Mouse (Mus musculus): Measurements from ENCODE around the gene Srrm3. TPM values are rescaled to one million over a fixed set of nuclear protein-coding genes. Genes with fewer than 3 reads are reported as not detected.

The Srrm3 gene
- polyA plus RNA-seq, 1 experiment from 2014 or later, result not detected

DNA sequence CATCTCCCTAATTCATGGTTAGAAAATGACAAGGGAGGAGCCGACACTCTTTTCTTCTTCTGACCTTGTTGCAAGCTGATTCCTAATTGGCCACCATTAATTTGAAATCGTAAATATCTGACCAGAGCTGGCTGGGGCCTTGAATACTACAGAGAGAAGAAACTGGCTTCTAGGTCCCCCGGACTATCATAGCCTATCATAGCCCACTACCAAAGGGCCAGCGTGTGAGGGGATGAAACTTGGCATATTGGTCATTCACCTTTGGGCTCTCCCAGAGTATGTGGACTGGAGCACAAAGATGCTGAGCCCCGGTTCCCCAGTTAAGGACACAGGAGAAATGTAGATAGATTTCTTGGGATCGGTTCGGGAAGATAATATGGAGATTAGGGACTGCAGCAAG is 96.4 kb downstream of the Srrm3 start:
- Histone ChIP-seq H3K36me3 (ENCODE audit: control insufficient read depth, insufficient read depth) (no peaks in the 10 kb centered on the region; the same call in 1 of the 2 replicates), H3K4me2 (ENCODE audit: low read depth, low read length) (peak overlapping the region; percentile 64), H3K4me3 (ENCODE audit: low read depth, low read length) (no peak overlapping the region; the same call in 1 of the 2 replicates), H3K27me3 (ENCODE audit: control insufficient read depth, insufficient read depth, low read depth, low read length) (no peaks in the 10 kb centered on the region), H3K9me3 (replicated peaks; ENCODE audit: control insufficient read depth, low read length) (no peaks in the 10 kb centered on the region), H3K9ac (ENCODE audit: low read depth, low read length) (no peak overlapping the region), H3K27ac (ENCODE audit: low read length) (no peak overlapping the region), H3K4me1 (ENCODE audit: control insufficient read depth, low read depth, low read length) (peaks cover 32% of the 10 kb centered on the region)
- WGBS (ENCODE audit: insufficient replicate concordance), result 36% methylated on average over 7 of the region's 7 CpGs
- ATAC-seq (ENCODE audit: low read depth), result no peak

DNA sequence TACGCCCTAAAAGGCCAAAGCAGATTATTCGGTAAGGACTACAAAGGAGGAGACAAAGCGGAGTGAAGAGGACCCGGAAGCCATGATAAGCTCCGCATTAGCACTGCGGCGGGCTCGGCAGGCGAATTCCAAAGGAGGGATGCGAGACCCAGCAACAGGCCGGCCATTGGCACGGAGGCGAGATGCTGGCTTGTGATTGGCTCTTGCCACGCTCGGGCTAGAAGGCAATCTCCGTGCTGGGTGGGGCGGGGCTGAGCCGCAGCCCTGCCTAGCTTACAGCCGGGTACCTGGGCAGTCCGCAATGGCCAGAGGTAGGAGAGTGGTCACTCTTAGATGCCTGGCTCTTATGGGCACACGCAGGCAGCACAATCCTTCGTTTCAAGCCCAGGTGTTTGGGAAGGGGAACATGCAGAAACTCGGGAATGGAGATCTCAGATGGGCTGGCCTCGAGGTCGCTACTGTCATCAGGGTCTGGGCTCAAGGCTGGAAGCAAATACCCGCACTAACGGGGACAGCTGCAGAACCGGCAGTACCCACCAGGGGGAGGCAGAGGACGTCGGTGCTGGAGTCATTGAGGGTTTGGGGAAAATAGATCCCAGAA is 97.0 kb downstream of the Srrm3 start:
- Histone ChIP-seq H3K27me3 (ENCODE audit: control insufficient read depth, insufficient read depth, low read depth, low read length) (no peaks in the 10 kb centered on the region), H3K4me2 (ENCODE audit: low read depth, low read length) (peak overlapping the region; percentile 64), H3K4me3 (ENCODE audit: low read depth, low read length) (peak overlapping the region; percentile 45), H3K27ac (ENCODE audit: low read length) (no peak overlapping the region), H3K36me3 (ENCODE audit: control insufficient read depth, insufficient read depth) (no peaks in the 10 kb centered on the region; the same call in 1 of the 2 replicates), H3K9me3 (replicated peaks; ENCODE audit: control insufficient read depth, low read length) (no peaks in the 10 kb centered on the region), H3K4me1 (ENCODE audit: control insufficient read depth, low read depth, low read length) (peaks cover 33% of the 10 kb centered on the region), H3K9ac (ENCODE audit: low read depth, low read length) (peak overlapping the region; percentile 7; the same call in 1 of the 2 replicates)
- WGBS (ENCODE audit: insufficient replicate concordance), result 8% methylated on average over 30 of the region's 30 CpGs
- peak; percentile 78 for ATAC-seq (ENCODE audit: low read depth)

DNA sequence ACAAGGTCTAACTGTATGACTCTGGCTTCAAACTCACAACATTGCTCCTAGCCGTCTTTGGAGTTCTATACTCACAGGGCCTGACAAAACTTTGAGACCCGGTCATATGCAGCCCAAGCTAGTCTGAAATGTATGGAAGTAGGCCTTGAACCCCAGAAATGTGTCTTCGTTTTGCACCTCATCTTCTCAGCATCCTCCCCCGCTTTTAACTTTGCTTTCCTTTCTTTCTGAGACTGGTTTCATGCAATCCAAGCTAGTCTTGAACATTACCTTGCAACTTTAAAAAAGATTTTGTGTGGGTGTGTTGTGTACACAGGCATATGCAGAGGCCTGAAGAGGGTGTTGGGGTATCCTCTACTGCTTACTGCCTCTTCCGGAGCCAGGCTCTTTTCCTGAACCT is 97.6 kb downstream of the Srrm3 start:
- H3K27ac ChIP-seq (ENCODE audit: low read length), result no peak overlapping the region
- H3K27me3 ChIP-seq (ENCODE audit: control insufficient read depth, insufficient read depth, low read depth, low read length), result no peaks in the 10 kb centered on the region
- no peak overlapping the region for H3K9ac ChIP-seq (ENCODE audit: low read depth, low read length)
- H3K4me3 ChIP-seq (ENCODE audit: low read depth, low read length), result no peak overlapping the region
- peaks cover 33% of the 10 kb centered on the region for H3K4me1 ChIP-seq (ENCODE audit: control insufficient read depth, low read depth, low read length)
- H3K36me3 ChIP-seq (ENCODE audit: control insufficient read depth, insufficient read depth), result no peaks in the 10 kb centered on the region; the same call in 1 of the 2 replicates
- H3K9me3 ChIP-seq (replicated peaks; ENCODE audit: control insufficient read depth, low read length), result no peaks in the 10 kb centered on the region
- ATAC-seq (ENCODE audit: low read depth), result no peak
- WGBS (ENCODE audit: insufficient replicate concordance), result 56% methylated on average over 5 of the region's 5 CpGs
- no peak overlapping the region for H3K4me2 ChIP-seq (ENCODE audit: low read depth, low read length)

DNA sequence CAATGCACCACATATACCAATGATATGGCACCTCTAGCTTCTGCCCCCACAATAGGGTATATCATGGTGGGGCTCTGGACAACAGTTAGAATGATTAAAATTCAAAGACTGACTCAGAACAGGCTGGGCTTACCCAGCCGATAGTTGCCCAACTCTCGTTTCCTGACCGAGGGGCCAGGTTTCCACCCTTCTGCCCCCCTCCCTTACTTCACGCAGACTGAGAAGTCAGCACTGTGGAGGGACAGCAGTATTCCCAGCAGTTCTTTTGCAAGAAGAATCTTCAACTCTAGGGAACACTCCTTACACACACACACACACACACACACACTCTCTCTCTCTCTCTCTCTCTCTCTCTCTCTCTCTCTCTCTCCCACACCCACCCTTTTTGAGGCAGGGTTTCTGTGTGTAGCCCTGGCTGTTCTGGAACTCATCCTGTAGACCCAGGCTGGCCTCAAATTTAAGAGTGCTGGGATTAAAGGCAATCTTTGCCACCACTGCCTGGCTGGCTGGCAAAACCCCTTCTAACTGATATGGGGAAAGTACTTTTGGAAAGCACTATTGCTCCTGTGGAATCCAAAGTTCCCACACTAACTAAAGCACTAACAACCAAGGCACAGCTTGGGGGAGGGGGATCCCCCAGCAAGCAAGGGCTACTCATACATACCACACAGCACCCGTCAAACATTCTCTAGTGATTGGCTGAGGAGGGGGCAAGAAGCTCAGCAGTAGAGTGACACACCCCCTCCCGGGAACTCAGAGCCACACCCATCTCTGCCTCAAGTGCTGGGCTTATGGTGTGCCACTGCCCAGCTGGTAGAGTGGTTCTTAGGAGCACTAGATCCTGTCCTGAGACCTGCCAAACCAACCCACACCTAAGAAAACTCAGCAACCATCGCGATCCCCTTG is 98.9 kb downstream of the Srrm3 start:
- H3K4me1 ChIP-seq (ENCODE audit: control insufficient read depth, low read depth, low read length), result peaks cover 35% of the 10 kb centered on the region
- H3K4me2 ChIP-seq (ENCODE audit: low read depth, low read length), result no peak overlapping the region
- H3K9me3 ChIP-seq (replicated peaks; ENCODE audit: control insufficient read depth, low read length), result no peaks in the 10 kb centered on the region
- no peak overlapping the region for H3K27ac ChIP-seq (ENCODE audit: low read length)
- peaks cover 6% of the 10 kb centered on the region for H3K36me3 ChIP-seq (ENCODE audit: control insufficient read depth, insufficient read depth)
- H3K27me3 ChIP-seq (ENCODE audit: control insufficient read depth, insufficient read depth, low read depth, low read length), result no peaks in the 10 kb centered on the region
- ATAC-seq (ENCODE audit: low read depth), result no peak
- H3K4me3 ChIP-seq (ENCODE audit: low read depth, low read length), result no peak overlapping the region
- whole genome bisulfite sequencing (ENCODE audit: insufficient replicate concordance), result 29% methylated on average over 8 of the region's 8 CpGs
- H3K9ac ChIP-seq (ENCODE audit: low read depth, low read length), result no peak overlapping the region

DNA sequence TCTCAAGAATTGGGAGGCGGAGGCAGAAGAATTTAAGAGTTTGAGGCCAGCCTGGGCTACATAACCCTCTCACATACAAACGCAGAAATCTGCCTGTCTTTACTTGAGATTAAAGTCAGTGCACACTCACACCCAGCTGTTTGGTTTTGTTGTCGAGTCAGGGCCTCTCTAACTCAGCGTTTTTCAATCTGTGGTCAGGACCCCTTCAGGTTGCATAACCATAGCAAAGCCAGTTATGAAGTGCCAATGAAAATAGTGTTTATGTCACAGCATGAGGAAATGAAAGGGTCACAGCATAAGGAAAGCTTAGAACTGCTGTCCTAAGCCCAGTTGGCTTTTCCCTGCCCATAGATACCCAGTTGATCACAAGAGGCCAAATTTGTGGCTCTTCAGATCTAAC is 100.2 kb downstream of the Srrm3 start:
- peaks cover 12% of the 10 kb centered on the region for H3K36me3 ChIP-seq (ENCODE audit: control insufficient read depth, insufficient read depth)
- peak overlapping the region; percentile 68 for H3K27ac ChIP-seq (ENCODE audit: low read length)
- no peak overlapping the region for H3K4me3 ChIP-seq (ENCODE audit: low read depth, low read length)
- no peaks in the 10 kb centered on the region for H3K9me3 ChIP-seq (replicated peaks; ENCODE audit: control insufficient read depth, low read length)
- H3K4me2 ChIP-seq (ENCODE audit: low read depth, low read length), result no peak overlapping the region
- no peaks in the 10 kb centered on the region for H3K27me3 ChIP-seq (ENCODE audit: control insufficient read depth, insufficient read depth, low read depth, low read length)
- 43% methylated on average over 4 of the region's 4 CpGs for WGBS (ENCODE audit: insufficient replicate concordance)
- H3K4me1 ChIP-seq (ENCODE audit: control insufficient read depth, low read depth, low read length), result peaks cover 35% of the 10 kb centered on the region
- H3K9ac ChIP-seq (ENCODE audit: low read depth, low read length), result no peak overlapping the region
- no peak for ATAC-seq (ENCODE audit: low read depth)

DNA sequence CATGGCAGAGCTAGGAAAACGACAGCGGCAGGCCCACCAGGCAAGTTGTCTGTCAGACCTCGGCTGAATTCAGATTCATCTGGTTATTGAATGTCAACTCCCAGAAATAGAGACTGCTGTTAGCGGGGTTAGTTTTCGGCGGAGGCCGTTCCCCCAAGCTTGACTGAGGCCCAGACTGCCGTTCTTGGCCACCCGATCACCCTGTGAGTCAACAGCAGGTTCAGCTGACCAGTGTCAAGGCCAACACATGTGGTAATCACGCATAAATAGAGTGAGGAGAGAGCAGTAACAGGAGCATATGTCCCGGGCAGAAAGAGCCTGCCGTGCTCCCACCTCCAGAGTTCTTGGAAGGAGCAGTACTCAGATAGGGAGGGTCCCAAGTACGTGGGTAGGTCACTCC is 100.6 kb downstream of the Srrm3 start:
- peaks cover 12% of the 10 kb centered on the region for H3K36me3 ChIP-seq (ENCODE audit: control insufficient read depth, insufficient read depth)
- peak; percentile 52 for ATAC-seq (ENCODE audit: low read depth)
- no peak overlapping the region for H3K4me2 ChIP-seq (ENCODE audit: low read depth, low read length)
- H3K27me3 ChIP-seq (ENCODE audit: control insufficient read depth, insufficient read depth, low read depth, low read length), result no peaks in the 10 kb centered on the region
- no peaks in the 10 kb centered on the region for H3K9me3 ChIP-seq (replicated peaks; ENCODE audit: control insufficient read depth, low read length)
- H3K27ac ChIP-seq (ENCODE audit: low read length), result peak overlapping the region; percentile 68
- H3K4me3 ChIP-seq (ENCODE audit: low read depth, low read length), result no peak overlapping the region
- 61% methylated on average over 13 of the region's 13 CpGs for WGBS (ENCODE audit: insufficient replicate concordance)
- no peak overlapping the region for H3K9ac ChIP-seq (ENCODE audit: low read depth, low read length)
- H3K4me1 ChIP-seq (ENCODE audit: control insufficient read depth, low read depth, low read length), result peaks cover 35% of the 10 kb centered on the region

DNA sequence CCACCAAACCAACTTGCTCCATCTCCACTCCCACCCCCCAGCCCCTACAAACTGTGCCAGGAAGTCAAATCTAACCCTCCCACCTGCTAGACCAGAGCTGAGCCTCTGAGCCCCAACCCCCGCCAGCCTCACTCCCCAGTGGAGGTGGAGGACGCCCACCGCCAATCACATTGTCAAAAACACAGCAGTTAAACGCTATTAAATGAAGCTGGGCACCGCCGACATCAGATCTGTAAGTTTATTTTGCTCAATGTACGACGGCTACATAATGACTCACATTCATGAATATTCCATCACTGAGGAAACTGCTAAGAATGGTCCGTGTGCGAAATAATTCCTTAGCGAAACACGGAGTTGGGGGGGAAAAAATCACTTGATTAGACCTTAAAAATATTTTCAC is 101.5 kb downstream of the Srrm3 start:
- Histone ChIP-seq H3K4me3 (ENCODE audit: low read depth, low read length) (no peak overlapping the region), H3K36me3 (ENCODE audit: control insufficient read depth, insufficient read depth) (peaks cover 12% of the 10 kb centered on the region), H3K9ac (ENCODE audit: low read depth, low read length) (no peak overlapping the region), H3K4me2 (ENCODE audit: low read depth, low read length) (no peak overlapping the region), H3K27me3 (ENCODE audit: control insufficient read depth, insufficient read depth, low read depth, low read length) (no peaks in the 10 kb centered on the region), H3K9me3 (replicated peaks; ENCODE audit: control insufficient read depth, low read length) (no peaks in the 10 kb centered on the region), H3K4me1 (ENCODE audit: control insufficient read depth, low read depth, low read length) (peaks cover 36% of the 10 kb centered on the region), H3K27ac (ENCODE audit: low read length) (peak overlapping the region; percentile 68; the same call in 1 of the 2 replicates)
- no peak for ATAC-seq (ENCODE audit: low read depth)
- WGBS (ENCODE audit: insufficient replicate concordance), result 72% methylated on average over 12 of the region's 12 CpGs

DNA sequence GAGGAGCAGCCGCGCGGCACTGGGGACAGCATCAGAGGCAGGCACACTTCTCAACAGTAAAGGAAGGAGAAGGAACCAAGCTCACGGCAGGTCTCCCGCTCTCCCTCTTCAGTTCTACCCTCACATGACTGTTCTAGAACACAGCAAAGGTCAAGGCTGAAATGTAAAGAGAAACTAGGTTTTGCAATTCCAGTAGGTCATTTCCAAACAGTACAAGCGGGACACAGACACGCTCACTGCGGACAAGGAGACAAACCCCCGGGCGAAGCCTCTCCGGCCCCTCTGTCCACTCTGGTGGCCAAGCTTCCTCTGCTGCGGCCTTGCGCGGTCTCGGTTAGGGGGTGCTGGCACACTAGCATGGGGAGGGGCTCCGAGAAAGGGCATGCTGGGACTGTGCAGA is 102.3 kb downstream of the Srrm3 start:
- ATAC-seq (ENCODE audit: low read depth), result peak; percentile 53
- H3K36me3 ChIP-seq (ENCODE audit: control insufficient read depth, insufficient read depth), result peaks cover 12% of the 10 kb centered on the region
- H3K9me3 ChIP-seq (replicated peaks; ENCODE audit: control insufficient read depth, low read length), result no peaks in the 10 kb centered on the region
- no peaks in the 10 kb centered on the region for H3K27me3 ChIP-seq (ENCODE audit: control insufficient read depth, insufficient read depth, low read depth, low read length)
- peaks cover 38% of the 10 kb centered on the region for H3K4me1 ChIP-seq (ENCODE audit: control insufficient read depth, low read depth, low read length)
- H3K4me2 ChIP-seq (ENCODE audit: low read depth, low read length), result no peak overlapping the region
- peak overlapping the region; percentile 64 for H3K27ac ChIP-seq (ENCODE audit: low read length)
- H3K9ac ChIP-seq (ENCODE audit: low read depth, low read length), result no peak overlapping the region
- WGBS (ENCODE audit: insufficient replicate concordance), result 82% methylated on average over 16 of the region's 16 CpGs
- no peak overlapping the region for H3K4me3 ChIP-seq (ENCODE audit: low read depth, low read length)

DNA sequence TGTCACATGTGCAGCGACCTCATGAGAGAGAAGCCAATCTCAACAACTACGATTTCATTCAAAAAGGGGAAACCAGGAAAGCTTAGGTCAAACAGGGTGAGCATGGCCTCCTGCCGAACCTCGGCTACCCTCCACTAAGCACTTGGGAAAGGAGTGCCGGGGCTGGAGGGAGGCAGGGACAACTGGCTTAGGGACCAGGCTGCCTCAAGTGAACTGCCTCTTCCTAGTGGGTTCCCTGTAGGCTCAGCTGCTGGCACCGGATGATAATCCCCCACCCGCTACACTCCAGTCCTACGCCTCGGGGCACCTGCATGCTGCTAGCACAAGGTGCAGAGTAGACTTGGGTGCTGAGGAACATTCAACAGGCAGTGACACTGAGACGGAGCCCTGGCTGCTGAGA is 103.0 kb downstream of the Srrm3 start:
- no peak overlapping the region for H3K4me2 ChIP-seq (ENCODE audit: low read depth, low read length)
- 72% methylated on average over 10 of the region's 10 CpGs for WGBS (ENCODE audit: insufficient replicate concordance)
- no peaks in the 10 kb centered on the region for H3K27me3 ChIP-seq (ENCODE audit: control insufficient read depth, insufficient read depth, low read depth, low read length)
- H3K9me3 ChIP-seq (replicated peaks; ENCODE audit: control insufficient read depth, low read length), result no peaks in the 10 kb centered on the region
- H3K27ac ChIP-seq (ENCODE audit: low read length), result no peak overlapping the region
- peaks cover 12% of the 10 kb centered on the region for H3K36me3 ChIP-seq (ENCODE audit: control insufficient read depth, insufficient read depth)
- no peak overlapping the region for H3K4me3 ChIP-seq (ENCODE audit: low read depth, low read length)
- no peak overlapping the region for H3K9ac ChIP-seq (ENCODE audit: low read depth, low read length)
- ATAC-seq (ENCODE audit: low read depth), result no peak
- H3K4me1 ChIP-seq (ENCODE audit: control insufficient read depth, low read depth, low read length), result peaks cover 37% of the 10 kb centered on the region

Data from liver, embryonic 16.5 days (tissue).